Mouse (Mus musculus): ENCODE data around the gene Shisa6.

DNA sequence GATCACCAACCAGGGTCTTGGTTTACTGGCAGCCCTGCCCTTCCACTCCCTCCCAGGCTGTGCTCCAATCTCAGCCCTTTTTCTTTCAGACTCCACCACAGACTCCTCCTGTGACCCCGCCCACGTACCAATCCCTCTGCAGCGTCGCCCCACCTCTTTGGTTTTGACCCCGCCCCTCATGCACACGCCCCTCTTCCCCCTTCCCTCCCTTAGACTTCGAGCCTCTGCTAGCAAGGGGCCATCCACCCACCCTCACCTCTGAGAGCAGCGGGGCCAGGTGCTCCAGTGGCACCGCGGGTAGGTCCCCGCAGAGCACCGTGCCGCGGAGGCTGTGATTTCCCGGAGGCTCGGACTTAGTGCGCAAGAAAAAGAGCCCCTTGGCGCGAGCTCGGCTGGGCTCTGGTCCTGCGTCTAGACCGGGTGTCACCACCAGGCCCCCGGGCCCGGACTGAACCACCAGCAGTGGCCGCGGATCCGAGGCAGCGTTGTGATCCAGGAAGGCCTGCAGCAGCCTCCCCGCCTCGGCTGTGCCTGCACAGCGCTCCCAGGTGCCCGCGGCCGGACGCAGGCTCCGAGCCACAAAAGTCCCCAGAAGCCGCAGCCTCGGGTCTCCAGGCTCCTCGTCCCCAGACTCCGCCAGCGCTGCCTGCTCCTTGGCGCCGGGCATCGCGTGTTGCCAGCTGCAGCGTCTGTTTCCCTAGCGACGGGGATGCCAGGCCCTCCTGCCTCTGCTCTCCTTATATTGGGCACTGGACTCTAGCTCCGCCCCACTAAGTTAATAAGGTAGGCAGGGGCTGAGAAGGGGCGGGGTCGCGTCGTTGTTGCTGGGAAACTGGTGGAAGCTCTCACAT, 357.7 kb downstream of the Shisa6 start, which contains the start of gene Dnah9:
- TF ChIP-seq CTCF (IDR thresholded peaks at IDR 0.05) = no peak
- TF ChIP-seq POLR2A (IDR thresholded peaks at IDR 0.05; ENCODE audit: insufficient read depth, low read depth, low read length) = no peak
